Mouse (Mus musculus) C3H10T1/2 (cell line): ENCODE measurements around the gene Mtif2. TPM values are rescaled to one million over a fixed set of nuclear protein-coding genes. Genes with fewer than 3 reads are reported as not detected.

ENCODE experiments used
- polyA plus RNA-seq, 2 experiments: library from polyadenylated mRNA; unstranded; fragments of >200 nt; fragmentation: generic; extraction: Trizol; gene quantifications; one replicate each; pipeline ENCODE4 v1.2.1; 2012; ENCODE audit warnings: missing spikeins in 2 of 2

Mtif2 gene
- polyA plus RNA-seq: 1 to 10 TPM in 1 of 2 experiments, under 1 TPM in 1; 0.26 to 7.1 TPM

DNA sequence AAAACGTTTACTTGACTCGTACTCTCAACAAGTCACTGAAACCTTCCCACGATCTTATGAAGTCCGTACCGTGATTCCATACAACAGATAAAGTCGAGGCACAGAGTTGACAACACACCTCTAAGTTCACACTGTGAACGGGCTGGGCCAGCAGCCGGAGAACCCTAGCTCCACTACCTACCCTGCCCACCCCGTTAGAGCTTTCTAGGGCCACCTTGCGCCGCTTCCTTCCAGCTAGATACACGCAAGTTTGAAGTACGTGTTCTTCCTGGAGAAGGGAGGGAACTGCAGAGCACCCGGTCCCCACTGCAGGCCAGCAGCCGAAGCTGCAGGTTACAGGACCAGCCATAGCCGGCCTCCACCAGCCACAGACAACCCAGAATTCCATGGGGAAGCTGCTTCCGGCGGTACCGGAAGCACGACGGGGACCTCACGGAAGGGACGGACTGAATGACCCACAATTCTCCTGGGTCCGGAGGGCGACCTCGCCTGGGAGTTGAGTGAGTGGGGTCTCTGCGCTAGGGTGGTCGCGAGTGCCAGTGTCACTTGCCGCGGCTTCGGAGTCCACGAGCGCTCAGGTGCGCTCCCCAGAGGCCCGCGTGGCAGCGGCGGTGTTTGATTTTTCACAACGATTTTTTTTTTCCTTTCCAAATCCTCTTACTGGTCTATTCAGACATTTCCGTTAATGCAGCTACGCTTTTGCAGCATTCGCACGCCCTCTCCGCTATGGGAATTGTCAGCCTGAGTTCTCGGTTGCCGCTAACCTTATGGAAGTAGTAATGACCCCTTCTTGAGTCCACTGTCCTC is at the start of gene Mtif2:
Gene Mtif2 (plus strand): TSS at position 421 of the 807 bp plus-strand sequence.

GRCm38 (mm10) chr11:29514682-29515412 is 11.4 kb upstream of the Mtif2 start, which contains the start of gene Prorsd1:
TSS of gene Prorsd1 (minus strand) at chr11:29515033.

GRCm38 (mm10) chr11:29547752-29548503 is 21.7 kb downstream of the Mtif2 start, which contains the start of the genes Clhc1 and Rps27a:
TSS of gene Clhc1 (plus strand) at chr11:29547950.
TSS of gene Rps27a (minus strand) at chr11:29548109.

Other genes with a start within 250 kb of the Mtif2 start
- 1 to 10 TPM in 1 of 2 experiments, under 1 TPM in 1; 0.40 to 3.0 TPM for gene Ccdc88a, start 152.8 kb upstream of the Mtif2 start, polyA plus RNA-seq
- 1 to 10 TPM in 1 of 2 experiments, under 1 TPM in 1; 0.51 to 4.5 TPM for gene Prorsd1, start 11.4 kb upstream of the Mtif2 start, polyA plus RNA-seq
- under 1 TPM; 0.02 to 0.08 TPM for gene Clhc1, start 21.5 kb downstream of the Mtif2 start, polyA plus RNA-seq
- 1,000 to 10,000 TPM; 1,844 to 1,945 TPM for gene Rps27a, start 21.7 kb downstream of the Mtif2 start, polyA plus RNA-seq
- 100 to 1,000 TPM in 1 of 2 experiments, 10 to 100 TPM in 1; 63.9 to 152 TPM for gene Rtn4, start 166.5 kb downstream of the Mtif2 start, polyA plus RNA-seq